Mouse (Mus musculus) megakaryocyte, embryonic 14.5 days (primary cell): ENCODE measurements around the gene Lrrc75a.

Experiments
- FLI1 ChIP-seq: IDR thresholded peaks from 2 replicates; pipeline ENCODE4 v1.6.1; 2012; ENCODE audit warnings: low read length, inconsistent platforms, mixed read lengths
- GATA1 ChIP-seq: IDR thresholded peaks from 3 replicates; pipeline ENCODE4 v1.6.1; 2012; ENCODE audit warnings: mixed read lengths, low read length, inconsistent platforms, borderline replicate concordance

DNA sequence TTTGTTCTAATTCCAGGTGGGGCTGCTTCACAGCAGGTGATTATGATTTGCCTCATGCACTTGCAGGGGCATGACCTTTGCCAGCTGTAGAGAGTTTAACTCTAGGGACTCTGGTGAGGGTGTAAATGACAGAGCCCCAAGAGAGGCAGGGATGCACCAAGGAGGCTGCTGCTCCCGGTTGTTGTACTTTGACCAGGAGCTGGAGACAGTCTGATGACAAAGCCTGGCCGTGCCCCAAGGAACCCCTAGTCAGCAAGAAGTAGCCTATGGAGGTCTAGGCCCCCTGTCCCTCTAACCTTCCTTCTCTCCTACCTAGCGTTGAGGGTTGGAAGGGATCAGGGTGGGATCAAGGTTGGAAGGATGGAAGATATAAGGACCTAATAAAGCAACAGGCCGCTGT lies 32.9 kb downstream of the Lrrc75a start:
- TF ChIP-seq GATA1 (no peak), FLI1 (no peak)
